Mouse (Mus musculus) liver, postnatal 0 days (tissue): ENCODE results near the gene Gtf3c6.

Source experiments
- CTCF ChIP-seq: sonication (generic); IDR thresholded peaks from 2 replicates; pipeline ENCODE4 v1.5.1; 2016; ENCODE audit warnings: antibody characterized with exemption, low read depth
- EP300 ChIP-seq: IDR thresholded peaks from 2 replicates; pipeline ENCODE4 v1.6.1; 2016; ENCODE audit warnings: antibody characterized with exemption, low read depth, mild to moderate bottlenecking

GRCm38 (mm10) chr10:40262200-40262599, 4.3 kb upstream of the Gtf3c6 start:
- no peak for TF ChIP-seq EP300
- TF ChIP-seq CTCF = no peak
